Comparison of ENCODE assay signal across 16 mouse cellular contexts in the genomic region with DNA sequence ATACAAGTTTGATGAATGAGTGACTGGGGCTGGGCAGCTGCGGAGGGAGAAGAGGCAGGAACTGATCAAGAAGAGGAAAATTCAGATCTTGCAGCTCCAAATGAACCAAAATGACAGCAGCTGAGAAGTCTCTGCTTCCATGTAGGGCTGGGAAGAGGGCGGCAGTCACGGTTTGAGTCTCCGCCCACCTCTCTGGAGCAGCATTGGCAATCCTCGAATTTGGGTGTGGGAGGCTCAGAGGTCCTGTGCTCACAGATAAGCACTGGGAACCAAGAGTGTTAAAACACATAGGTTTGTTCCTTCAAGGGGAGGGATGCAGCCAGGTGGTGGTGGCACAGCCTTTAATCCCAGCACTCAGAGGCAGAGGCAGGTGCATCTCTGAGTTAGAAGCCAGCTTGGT. TPM values are rescaled to one million over a fixed set of nuclear protein-coding genes. Genes with fewer than 3 reads are reported as not detected.
DNase-seq lines count a peak whose midpoint lies in the region; ATAC-seq and TF ChIP-seq lines count a peak whose summit lies in the region.
"Had no signal": no experiment of that assay in that cellular context is flagged by ENCODE, and none has a peak within 500 bp of the region (broad histone marks: within the 10 kb centered on the region; RNA-seq: fewer than 3 reads in every experiment).

No protein-coding gene starts in this region.

- peaks cover 4% of the 10 kb centered on the region; the same call in 1 of the 2 replicates for H3K27me3 ChIP-seq in lung, embryonic 14.5 days (ENCODE audit: insufficient read depth, low read length)
- H3K27me3 ChIP-seq in liver, embryonic 14.5 days (ENCODE audit: control insufficient read depth, insufficient read depth, low read length): peaks cover 2% of the 10 kb centered on the region
- H3K27me3 ChIP-seq in heart, adult 2 months (ENCODE audit: control insufficient read depth, insufficient read depth, low read length): 0 out of 2 replicates have a peak, but pooled peaks cover 2% of the 10 kb centered on the region

- no peaks in the 10 kb centered on the region for H3K36me3 ChIP-seq in lung, embryonic 14.5 days (ENCODE audit: insufficient read depth)
- no peaks in the 10 kb centered on the region for H3K36me3 ChIP-seq in liver, embryonic 14.5 days (replicated peaks; ENCODE audit: control insufficient read depth, insufficient read depth, low read depth)
- H3K36me3 ChIP-seq in heart, adult 2 months (ENCODE audit: control insufficient read depth, insufficient read depth, low read length): no peaks in the 10 kb centered on the region
- H3K36me3 ChIP-seq: heart, embryonic 13.5 days had no signal

- no peak overlapping the region for H3K9ac ChIP-seq in lung, embryonic 14.5 days
- H3K9ac ChIP-seq in liver, embryonic 14.5 days (replicated peaks): no peak overlapping the region
- H3K9ac ChIP-seq in heart, adult 2 months (ENCODE audit: low read depth, low read length): no peak overlapping the region
- H3K9ac ChIP-seq: heart, embryonic 13.5 days had no signal

- H3K79me2 ChIP-seq in heart, adult 2 months (replicated peaks; ENCODE audit: control insufficient read depth, insufficient read depth, low read length): no peaks in the 10 kb centered on the region

- intact Hi-C loops in heart, adult 2 months (cut with DNase I): no loop called here

- no peak overlapping the region for H3K27ac ChIP-seq in lung, embryonic 14.5 days (ENCODE audit: low read depth)
- H3K27ac ChIP-seq in liver, embryonic 14.5 days: no peak overlapping the region
- H3K27ac ChIP-seq in heart, adult 2 months: no peak overlapping the region
- H3K27ac ChIP-seq: heart, embryonic 13.5 days; layer of hippocampus, adult 2 months had no signal

- no peak for TF ChIP-seq POLR2A in heart, adult 2 months (IDR thresholded peaks at IDR 0.05; ENCODE audit: insufficient read depth, low read depth, low read length)

- no peak for TF ChIP-seq EP300 in liver, embryonic 14.5 days (IDR thresholded peaks at IDR 0.05; ENCODE audit: low read depth)
- no peak for TF ChIP-seq EP300 in heart, adult 2 months (IDR thresholded peaks at IDR 0.05; ENCODE audit: insufficient read depth, low read depth, low read length)

- WGBS in lung, embryonic 14.5 days: 30% methylated on average over 5 of the region's 5 CpGs
- WGBS in liver, embryonic 14.5 days (ENCODE audit: insufficient replicate concordance): 14% methylated on average over 5 of the region's 5 CpGs
- 26% methylated on average over 5 of the region's 5 CpGs for WGBS in heart, adult 2 months

- H3K9me3 ChIP-seq in lung, embryonic 14.5 days (ENCODE audit: low read depth, low read length): no peaks in the 10 kb centered on the region
- no peaks in the 10 kb centered on the region for H3K9me3 ChIP-seq in liver, embryonic 14.5 days (ENCODE audit: control insufficient read depth, low read length)
- H3K9me3 ChIP-seq: heart, embryonic 13.5 days had no signal

- H3K4me3 ChIP-seq in lung, embryonic 14.5 days (ENCODE audit: low read depth, low read length): no peak overlapping the region
- no peak overlapping the region for H3K4me3 ChIP-seq in liver, embryonic 14.5 days (ENCODE audit: insufficient read depth in 1 of 2, low read depth in 2 of 2, low read length in 2 of 2)
- H3K4me3 ChIP-seq in heart, adult 2 months: no peak overlapping the region
- H3K4me3 ChIP-seq: heart, embryonic 13.5 days; layer of hippocampus, adult 2 months had no signal

- no peak for TF ChIP-seq CTCF in lung, embryonic 14.5 days (IDR thresholded peaks at IDR 0.05; ENCODE audit: low read depth)
- no peak for TF ChIP-seq CTCF in liver, embryonic 14.5 days (IDR thresholded peaks at IDR 0.05; ENCODE audit: low read depth)
- TF ChIP-seq CTCF in heart, adult 2 months (IDR thresholded peaks at IDR 0.05): no peak

- DNase-seq in frontal cortex, postnatal 25 days (ENCODE audit: low spot score in 2 of 2): no peak
- DNase-seq in lung, embryonic 14.5 days: peak; percentile 54
- DNase-seq in lung, postnatal 25 days (ENCODE audit: low spot score): no peak
- DNase-seq in brain, adult 2 months (ENCODE audit: low read depth, low spot score): peak; percentile 83
- peak; percentile 29 to 45 (median 35) for DNase-seq in liver, embryonic 14.5 days (ENCODE audit: low read depth in 3 of 3, low spot score in 3 of 3)
- DNase-seq in heart, adult 2 months: no peak
- DNase-seq in layer of hippocampus, postnatal 25 days (ENCODE audit: extremely low spot score in 1 of 2, low spot score in 1 of 2): no peak
- DNase-seq: adrenal gland, postnatal 36 days; cerebellum, postnatal 14 days; lung, postnatal 14 days had no signal

- ATAC-seq in frontal cortex, adult (ENCODE audit: low TSS enrichment): peak; percentile 74
- ATAC-seq in lung, embryonic 14.5 days (ENCODE audit: insufficient read depth): no peak
- peak; percentile 61; the same call in 1 of the 2 replicates for ATAC-seq in liver, embryonic 14.5 days (ENCODE audit: insufficient read depth)
- ATAC-seq: intestine, embryonic 16.5 days had no signal

- H3K4me1 ChIP-seq in lung, embryonic 14.5 days (ENCODE audit: insufficient read depth): no peaks in the 10 kb centered on the region
- H3K4me1 ChIP-seq in liver, embryonic 14.5 days (replicated peaks; ENCODE audit: control insufficient read depth in 2 of 2, insufficient read depth in 2 of 2, low read length in 1 of 2): peaks cover 4 to 14% of the 10 kb centered on the region in 2 experiments
- H3K4me1 ChIP-seq in heart, adult 2 months (ENCODE audit: control insufficient read depth, insufficient read depth, low read length): no peaks in the 10 kb centered on the region

- no peak overlapping the region for H3K4me2 ChIP-seq in lung, embryonic 14.5 days
- no peak overlapping the region for H3K4me2 ChIP-seq in liver, embryonic 14.5 days (ENCODE audit: low read depth)
- H3K4me2 ChIP-seq: heart, embryonic 13.5 days had no signal

RNA-seq across cellular contexts. Expression of gene Aqp6, which starts 5.3 kb away (rescaled TPM):
- polyA plus RNA-seq in lung, embryonic 14.5 days (2014; fragmentation: Nextera tagmentation; extraction: Ambion mirVana): not detected in 2 replicates
- not detected in 2 replicates for polyA plus RNA-seq in liver, embryonic 14.5 days (2012; rRNA removed)
- polyA plus RNA-seq in liver, embryonic 14.5 days (2014; fragmentation: Nextera tagmentation; extraction: Ambion mirVana): not detected in 2 replicates
- under 1 TPM; 0.18 to 0.27 TPM for total RNA-seq in heart, adult 2 months (2021)
- polyA plus RNA-seq in heart, adult 2 months (2012; rRNA removed): 0.08 and 0.18 TPM in 2 replicates
- total RNA-seq in layer of hippocampus, postnatal 25 days (2021): not detected
- total RNA-seq: adrenal gland, postnatal 36 days had no signal
- polyA plus RNA-seq: C2C12; embryonic facial prominence, embryonic 14.5 days; heart, embryonic 13.5 days; intestine, embryonic 16.5 days had no signal

RNA-seq across cellular contexts. Expression of gene Aqp5, which starts 15.9 kb away (rescaled TPM):
- polyA plus RNA-seq in lung, embryonic 14.5 days (2014; fragmentation: Nextera tagmentation; extraction: Ambion mirVana): 0.93 and 1.0 TPM in 2 replicates
- 0.07 and 0.09 TPM in 2 replicates for polyA plus RNA-seq in liver, embryonic 14.5 days (2012; rRNA removed)
- polyA plus RNA-seq in liver, embryonic 14.5 days (2014; fragmentation: Nextera tagmentation; extraction: Ambion mirVana): not detected in 2 replicates
- under 1 TPM in 1 of 2 experiments, not detected in 1; 0.42 TPM for total RNA-seq in heart, adult 2 months (2021)
- 0.91 and 7.2 TPM in 2 replicates for polyA plus RNA-seq in heart, adult 2 months (2012; rRNA removed)
- under 1 TPM in 1 of 2 experiments, not detected in 1; 0.15 TPM for total RNA-seq in layer of hippocampus, postnatal 25 days (2021)
- total RNA-seq: layer of hippocampus, adult 2 months had no signal

RNA-seq across cellular contexts. Expression of gene Aqp2, which starts 27.7 kb away (rescaled TPM):
- polyA plus RNA-seq in lung, embryonic 14.5 days (2014; fragmentation: Nextera tagmentation; extraction: Ambion mirVana): not detected in 2 replicates
- polyA plus RNA-seq in liver, embryonic 14.5 days (2012; rRNA removed): not detected in 2 replicates
- polyA plus RNA-seq in liver, embryonic 14.5 days (2014; fragmentation: Nextera tagmentation; extraction: Ambion mirVana): not detected in 2 replicates
- under 1 TPM in 1 of 2 experiments, not detected in 1; 0.34 TPM for total RNA-seq in heart, adult 2 months (2021)
- 0.23 and 0.26 TPM in 2 replicates for polyA plus RNA-seq in heart, adult 2 months (2012; rRNA removed)
- under 1 TPM in 1 of 2 experiments, not detected in 1; 0.20 TPM for total RNA-seq in layer of hippocampus, postnatal 25 days (2021)
- total RNA-seq: layer of hippocampus, adult 2 months had no signal
- polyA plus RNA-seq: heart, embryonic 13.5 days; intestine, embryonic 16.5 days had no signal

RNA-seq across cellular contexts. Expression of gene Racgap1, which starts 44.9 kb away (rescaled TPM):
- polyA plus RNA-seq in lung, embryonic 14.5 days (2014; fragmentation: Nextera tagmentation; extraction: Ambion mirVana): 153 and 157 TPM in 2 replicates
- polyA plus RNA-seq in liver, embryonic 14.5 days (2012; rRNA removed): 41.6 and 53.5 TPM in 2 replicates
- 51.1 and 55.4 TPM in 2 replicates for polyA plus RNA-seq in liver, embryonic 14.5 days (2014; fragmentation: Nextera tagmentation; extraction: Ambion mirVana)
- 1 to 10 TPM; 1.5 to 1.9 TPM for total RNA-seq in heart, adult 2 months (2021)
- polyA plus RNA-seq in heart, adult 2 months (2012; rRNA removed): 1.6 and 2.0 TPM in 2 replicates
- total RNA-seq in layer of hippocampus, postnatal 25 days (2021): 1 to 10 TPM; 4.4 to 6.2 TPM

Comparison
In these comparisons a context has a peak if more than half of its experiments do, and no peak if none do; other contexts are left out.
1. DNase-seq: peak in lung, embryonic 14.5 days (single experiment), brain, adult 2 months (single experiment) and liver, embryonic 14.5 days (3 of 3); none in frontal cortex, postnatal 25 days (0 of 2), lung, postnatal 25 days (single experiment), heart, adult 2 months (0 of 2) and layer of hippocampus, postnatal 25 days (0 of 2).